Mouse (Mus musculus) E14TG2a.4 (cell line): ENCODE measurements around the gene Itpripl2.
A peak's percentile ranks its signal among the peaks of the same experiment; 100 is the strongest.

Experiments used
- H3K27me3 ChIP-seq: 2 replicates; pipeline ENCODE4 v1.6.1; 2014; ENCODE audit warnings: low read length, control low read depth; ENCODE audit not compliant: insufficient read depth
- H3K36me3 ChIP-seq: 2 replicates; pipeline ENCODE4 v1.6.1; 2014; ENCODE audit warnings: low read length, control low read depth; ENCODE audit not compliant: insufficient read depth
- H3K4me1 ChIP-seq: replicated peaks from 2 replicates; pipeline ENCODE4 v1.6.1; 2014; ENCODE audit warnings: low read depth, low read length, control low read depth
- H3K4me3 ChIP-seq: replicated peaks from 2 replicates; pipeline ENCODE4 v1.5.1; 2014; ENCODE audit warnings: mild to moderate bottlenecking, low read length
- H3K9me3 ChIP-seq: 2 replicates; pipeline ENCODE4 v1.6.1; 2014; ENCODE audit warnings: low read length, control low read depth
- CTCF ChIP-seq: conservative IDR thresholded peaks from 2 replicates; pipeline ENCODE4 v1.5.1; 2014; ENCODE audit warnings: low read length
- NANOG ChIP-seq: IDR thresholded peaks from 2 replicates; pipeline ENCODE4 v1.6.1; 2014; ENCODE audit warnings: borderline replicate concordance, low read length, mixed read lengths
- POU5F1 ChIP-seq: IDR thresholded peaks from 2 replicates; pipeline ENCODE4 v1.6.1; 2014; ENCODE audit warnings: low read length, borderline replicate concordance

Itpripl2 gene

GRCm38 (mm10) chr7:118493892-118494291, 2.1 kb upstream of the Itpripl2 start:
- Histone ChIP-seq H3K4me3 (no peak overlapping the region), H3K27me3 (peaks cover 59% of the 10 kb centered on the region), H3K9me3 (no peaks in the 10 kb centered on the region), H3K36me3 (no peaks in the 10 kb centered on the region), H3K4me1 (peaks cover 19% of the 10 kb centered on the region)
- TF ChIP-seq NANOG (no peak), CTCF (no peak), POU5F1 (no peak)

DNA sequence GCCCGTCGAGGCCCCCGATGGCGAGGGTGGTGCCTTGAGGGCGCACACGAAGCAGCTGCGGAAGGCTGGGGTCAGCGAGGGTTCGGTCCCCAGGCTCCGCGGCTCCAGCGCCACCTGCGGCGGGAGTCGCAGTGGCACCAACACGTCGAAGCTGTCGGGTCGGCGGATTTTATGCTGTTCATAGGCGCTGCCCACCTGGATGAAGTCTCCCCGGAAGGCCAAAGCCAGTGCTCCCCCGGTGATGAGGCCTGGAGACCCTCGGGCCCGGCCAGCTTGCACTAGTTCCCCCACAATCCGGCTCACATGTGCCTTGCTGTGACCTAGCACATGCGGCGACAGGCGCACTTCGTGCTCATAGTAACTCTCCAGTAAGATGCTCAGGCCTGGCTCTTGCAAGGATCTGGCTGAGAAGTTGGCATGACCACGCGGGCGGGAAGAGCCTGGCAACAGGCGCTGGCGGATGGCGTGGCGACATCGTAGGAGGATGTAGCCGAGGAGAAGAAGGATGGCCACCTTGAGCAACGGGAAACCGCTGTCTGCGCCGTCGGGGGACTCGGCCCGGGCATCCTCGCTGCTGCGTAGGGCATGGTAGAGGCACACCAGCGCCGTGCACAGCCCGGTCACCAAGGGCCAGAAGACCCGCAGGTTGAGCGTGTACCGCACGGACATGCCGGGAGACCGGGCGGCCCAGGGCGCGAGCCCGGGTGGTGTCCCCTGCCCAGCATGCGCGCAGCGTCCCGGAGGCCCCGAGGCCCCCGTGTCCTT, 927 bp downstream of the Itpripl2 start:
- H3K9me3 ChIP-seq: no peaks in the 10 kb centered on the region
- peaks cover 27% of the 10 kb centered on the region for H3K4me1 ChIP-seq
- no peaks in the 10 kb centered on the region for H3K36me3 ChIP-seq
- peak overlapping the region; percentile 82 for H3K4me3 ChIP-seq
- H3K27me3 ChIP-seq: peaks cover 71% of the 10 kb centered on the region
- no peak for TF ChIP-seq CTCF
- no peak for TF ChIP-seq NANOG
- TF ChIP-seq POU5F1: no peak

- no peaks in the 10 kb centered on the region for H3K9me3 ChIP-seq
- H3K36me3 ChIP-seq: no peaks in the 10 kb centered on the region
- H3K4me3 ChIP-seq: peak overlapping the region; percentile 82
- H3K4me1 ChIP-seq: peaks cover 27% of the 10 kb centered on the region
- peaks cover 67% of the 10 kb centered on the region for H3K27me3 ChIP-seq
- no peak for TF ChIP-seq POU5F1
- no peak for TF ChIP-seq NANOG
- no peak for TF ChIP-seq CTCF
Measured at GRCm38 (mm10) chr7:118489706-118490665, 1.8 kb downstream of the Itpripl2 start.

- Histone ChIP-seq H3K4me1 (peaks cover 27% of the 10 kb centered on the region), H3K4me3 (no peak overlapping the region), H3K36me3 (no peaks in the 10 kb centered on the region), H3K27me3 (peaks cover 55% of the 10 kb centered on the region), H3K9me3 (no peaks in the 10 kb centered on the region)
- TF ChIP-seq CTCF (no peak), NANOG (no peak), POU5F1 (no peak)
Measured at GRCm38 (mm10) chr7:118488060-118488664, 3.6 kb downstream of the Itpripl2 start.

GRCm38 (mm10) chr7:118486917-118487316, 4.9 kb downstream of the Itpripl2 start:
- no peaks in the 10 kb centered on the region for H3K36me3 ChIP-seq
- peaks cover 24% of the 10 kb centered on the region for H3K4me1 ChIP-seq
- no peak overlapping the region for H3K4me3 ChIP-seq
- TF ChIP-seq NANOG (no peak), POU5F1 (no peak), CTCF (no peak)
- peaks cover 48% of the 10 kb centered on the region for H3K27me3 ChIP-seq
- H3K9me3 ChIP-seq: no peaks in the 10 kb centered on the region

DNA sequence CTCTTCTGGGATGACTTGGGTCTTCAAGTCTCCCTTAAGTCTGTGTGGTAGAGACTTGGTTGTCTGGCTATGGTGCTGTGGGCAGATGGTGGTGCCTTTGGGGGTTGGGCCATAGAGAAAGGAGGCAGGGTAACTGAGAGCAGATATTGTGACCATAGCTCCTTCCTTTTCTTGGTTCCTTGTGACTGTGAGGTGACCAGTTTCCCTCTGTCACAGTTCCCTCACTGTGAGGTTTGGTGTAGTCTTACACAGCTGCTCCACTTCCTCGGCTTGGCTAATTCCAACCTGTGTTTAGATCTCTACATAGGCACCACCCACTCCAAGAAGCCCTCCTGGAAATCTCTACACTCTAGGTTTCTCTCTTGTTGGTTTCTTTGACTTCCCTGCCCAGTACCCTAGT, 7.8 kb downstream of the Itpripl2 start:
- TF ChIP-seq POU5F1 (no peak), CTCF (no peak), NANOG (no peak)
- H3K36me3 ChIP-seq: no peaks in the 10 kb centered on the region
- no peak overlapping the region for H3K4me3 ChIP-seq
- no peaks in the 10 kb centered on the region for H3K9me3 ChIP-seq
- peaks cover 8% of the 10 kb centered on the region; the same call in 1 of the 2 replicates for H3K4me1 ChIP-seq
- peaks cover 19% of the 10 kb centered on the region for H3K27me3 ChIP-seq

DNA sequence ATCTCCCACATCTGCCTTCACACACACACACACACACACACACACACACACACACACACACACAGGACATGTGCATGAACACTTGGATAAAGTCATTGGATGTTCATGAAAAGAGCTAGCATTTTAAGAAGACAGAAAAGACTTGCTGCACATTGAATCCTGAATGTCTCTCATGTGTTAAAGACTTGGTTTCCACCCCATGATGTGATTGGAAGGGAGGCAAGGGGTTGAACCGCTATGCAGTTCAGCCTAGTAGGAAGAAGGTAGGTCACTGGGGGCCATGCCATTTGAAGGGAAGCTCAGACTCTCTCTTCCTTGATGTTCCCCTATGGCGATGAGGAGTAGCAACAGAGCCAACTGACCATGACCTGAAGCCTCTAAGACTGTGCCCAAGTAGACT, 9.8 kb downstream of the Itpripl2 start:
- H3K9me3 ChIP-seq: no peaks in the 10 kb centered on the region
- H3K4me3 ChIP-seq: no peak overlapping the region
- H3K27me3 ChIP-seq: peaks cover 4% of the 10 kb centered on the region; the same call in 1 of the 2 replicates
- TF ChIP-seq NANOG (no peak), POU5F1 (no peak), CTCF (no peak)
- H3K36me3 ChIP-seq: no peaks in the 10 kb centered on the region
- peaks cover 7% of the 10 kb centered on the region; the same call in 1 of the 2 replicates for H3K4me1 ChIP-seq

GRCm38 (mm10) chr7:118481047-118481810, 10.5 kb downstream of the Itpripl2 start:
- Histone ChIP-seq H3K9me3 (no peaks in the 10 kb centered on the region), H3K4me1 (no peaks in the 10 kb centered on the region)
- TF ChIP-seq NANOG (no peak), POU5F1 (no peak), CTCF (no peak)

More at GRCm38 (mm10) chr7:118481047-118481810, 10.5 kb downstream of the Itpripl2 start:
- Histone ChIP-seq H3K36me3 (no peaks in the 10 kb centered on the region), H3K4me3 (no peak overlapping the region), H3K27me3 (peaks cover 4% of the 10 kb centered on the region; the same call in 1 of the 2 replicates)
